Mouse (Mus musculus) midbrain, embryonic 13.5 days (tissue): ENCODE results near the gene Ndrg2. TPM values are rescaled to one million over a fixed set of nuclear protein-coding genes. Genes with fewer than 3 reads are reported as not detected.

Source experiments
- polyA plus RNA-seq: library from polyadenylated mRNA; unstranded; fragments of >200 nt; fragmentation: Nextera tagmentation; extraction: Ambion mirVana; gene quantifications from 2 replicates; pipeline ENCODE4 v1.2.1, GENCODE M21; 2015

Gene Ndrg2
- polyA plus RNA-seq, 1 experiment from 2014 or later: 66.6 TPM

Other genes with a start within 250 kb of the Ndrg2 start
- not detected in 2 replicates for gene Gm17079, start 218.7 kb downstream of the Ndrg2 start, polyA plus RNA-seq
- not detected in 2 replicates for gene Gm5800, start 197.0 kb downstream of the Ndrg2 start, polyA plus RNA-seq
- not detected in 2 replicates for gene Ang4, start 140.6 kb downstream of the Ndrg2 start, polyA plus RNA-seq
- gene AY358078, start 114.1 kb downstream of the Ndrg2 start, polyA plus RNA-seq: not detected in 2 replicates
- gene Ear6, start 60.5 kb downstream of the Ndrg2 start, polyA plus RNA-seq: not detected in 2 replicates
- gene Mettl17, start 29.3 kb downstream of the Ndrg2 start, polyA plus RNA-seq: 82.7 and 87.6 TPM in 2 replicates
- gene Slc39a2, start 21.3 kb downstream of the Ndrg2 start, polyA plus RNA-seq: 1.8 and 2.0 TPM in 2 replicates
- gene Tppp2, start 4.3 kb upstream of the Ndrg2 start, polyA plus RNA-seq: not detected in 2 replicates
- not detected in 2 replicates for gene Rnase13, start 8.6 kb upstream of the Ndrg2 start, polyA plus RNA-seq
- gene Arhgef40, start 70.6 kb upstream of the Ndrg2 start, polyA plus RNA-seq: 82.2 and 86.2 TPM in 2 replicates
- gene Tmem253, start 101.5 kb upstream of the Ndrg2 start, polyA plus RNA-seq: 0.82 and 0.92 TPM in 2 replicates
- 56.0 and 63.6 TPM in 2 replicates for gene Zfp219, start 106.6 kb upstream of the Ndrg2 start, polyA plus RNA-seq
- gene Olfr221, start 128.3 kb upstream of the Ndrg2 start, polyA plus RNA-seq: not detected in 2 replicates
- gene Hnrnpc, start 189.9 kb upstream of the Ndrg2 start, polyA plus RNA-seq: 705 and 728 TPM in 2 replicates
- gene Rpgrip1, start 196.5 kb upstream of the Ndrg2 start, polyA plus RNA-seq: 60.6 and 69.4 TPM in 2 replicates